Mouse (Mus musculus) hindbrain, embryonic 10.5 days (tissue): ENCODE measurements around the gene Ift27. TPM values are rescaled to one million over a fixed set of nuclear protein-coding genes. Genes with fewer than 3 reads are reported as not detected.

ENCODE experiments used
- DNase-seq: peaks from one replicate; pipeline ENCODE4 v3.0.0-alpha.2; 2017; ENCODE audit warnings: low spot score
- H3K27ac ChIP-seq: fragments of 300-500 bp; sonication (generic); 2 replicates; pipeline ENCODE4 v1.5.1; 2016; ENCODE audit warnings: mild to moderate bottlenecking, moderate library complexity
- H3K27me3 ChIP-seq: fragments of 300-500 bp; sonication (generic); 2 replicates; pipeline ENCODE4 v1.6.1; 2016; ENCODE audit warnings: mild to moderate bottlenecking; ENCODE audit not compliant: poor library complexity, insufficient read depth, severe bottlenecking
- H3K36me3 ChIP-seq: fragments of 300-500 bp; sonication (generic); 2 replicates; pipeline ENCODE4 v1.6.1; 2016; ENCODE audit warnings: mild to moderate bottlenecking, moderate library complexity
- H3K4me1 ChIP-seq: fragments of 300-500 bp; sonication (generic); replicated peaks from 2 replicates; pipeline ENCODE4 v1.6.1; 2016; ENCODE audit warnings: mild to moderate bottlenecking
- H3K4me3 ChIP-seq: fragments of 300-500 bp; sonication (generic); 2 replicates; pipeline ENCODE4 v1.5.1; 2016; ENCODE audit warnings: mild to moderate bottlenecking, moderate library complexity
- H3K9me3 ChIP-seq: fragments of 300-500 bp; sonication (generic); 2 replicates; pipeline ENCODE4 v1.6.1; 2016; ENCODE audit warnings: mild to moderate bottlenecking, moderate library complexity
- WGBS: fragments of 180-500 bp; shearing (Covaris S2); methylation state at CpG from one replicate; pipeline ENCODE4 v1.1.7; 2016; 5-methylcytosine and 5-hydroxymethylcytosine counted together
- polyA plus RNA-seq: library from polyadenylated mRNA; unstranded; fragments of >200 nt; fragmentation: Nextera tagmentation; extraction: Ambion mirVana; gene quantifications from 2 replicates; pipeline ENCODE4 v1.2.1, GENCODE M21; 2016

Ift27 gene
- polyA plus RNA-seq, 1 experiment from 2014 or later = 171 TPM

GRCm38 (mm10) chr15:78164466-78164865 is 9.4 kb downstream of the Ift27 start:
- Histone ChIP-seq H3K4me1 (no peaks in the 10 kb centered on the region), H3K4me3 (no peak overlapping the region), H3K36me3 (peaks cover 92% of the 10 kb centered on the region), H3K27me3 (no peaks in the 10 kb centered on the region), H3K9me3 (no peaks in the 10 kb centered on the region), H3K27ac (no peak overlapping the region)
- no peak for DNase-seq
- 89% methylated on average over 11 of the region's 11 CpGs for WGBS

GRCm38 (mm10) chr15:78161946-78162345 is 12.0 kb downstream of the Ift27 start:
- WGBS = 87% methylated on average over 9 of the region's 9 CpGs
- Histone ChIP-seq H3K36me3 (peaks cover 84% of the 10 kb centered on the region), H3K4me3 (no peak overlapping the region), H3K27ac (no peak overlapping the region), H3K4me1 (no peaks in the 10 kb centered on the region), H3K9me3 (no peaks in the 10 kb centered on the region), H3K27me3 (no peaks in the 10 kb centered on the region)
- DNase-seq = no peak

- Histone ChIP-seq H3K4me3 (no peak overlapping the region), H3K27me3 (no peaks in the 10 kb centered on the region), H3K36me3 (peaks cover 48% of the 10 kb centered on the region), H3K27ac (no peak overlapping the region), H3K9me3 (no peaks in the 10 kb centered on the region), H3K4me1 (peaks cover 5% of the 10 kb centered on the region)
- 81% methylated on average over 5 of the region's 5 CpGs for WGBS
- DNase-seq = no peak
Measured at GRCm38 (mm10) chr15:78158335-78158734, 15.6 kb downstream of the Ift27 start.

GRCm38 (mm10) chr15:78157824-78158223 is 16.1 kb downstream of the Ift27 start:
- Histone ChIP-seq H3K27ac (no peak overlapping the region), H3K9me3 (no peaks in the 10 kb centered on the region), H3K36me3 (peaks cover 43% of the 10 kb centered on the region), H3K4me3 (no peak overlapping the region), H3K27me3 (no peaks in the 10 kb centered on the region), H3K4me1 (peaks cover 10% of the 10 kb centered on the region)
- no peak for DNase-seq
- 74% methylated on average over 4 of the region's 4 CpGs for WGBS

- Histone ChIP-seq H3K9me3 (no peaks in the 10 kb centered on the region), H3K4me1 (peaks cover 13% of the 10 kb centered on the region), H3K36me3 (peaks cover 38% of the 10 kb centered on the region), H3K4me3 (no peak overlapping the region), H3K27me3 (no peaks in the 10 kb centered on the region), H3K27ac (no peak overlapping the region)
- no peak for DNase-seq
- 85% methylated on average over 8 of the region's 8 CpGs for WGBS
Measured at GRCm38 (mm10) chr15:78157330-78157729, 16.6 kb downstream of the Ift27 start.

- 89% methylated on average over 6 of the region's 6 CpGs for WGBS
- Histone ChIP-seq H3K27ac (no peak overlapping the region), H3K4me3 (no peak overlapping the region), H3K4me1 (peaks cover 13% of the 10 kb centered on the region), H3K27me3 (no peaks in the 10 kb centered on the region), H3K9me3 (no peaks in the 10 kb centered on the region), H3K36me3 (peaks cover 19% of the 10 kb centered on the region)
- no peak for DNase-seq
Measured at GRCm38 (mm10) chr15:78155421-78155820, 18.5 kb downstream of the Ift27 start.

GRCm38 (mm10) chr15:78153045-78153775 is 20.7 kb downstream of the Ift27 start:
- Histone ChIP-seq H3K27ac (0 out of 2 replicates have a peak overlapping the region, but pooled peaks have one; percentile 23), H3K36me3 (no peaks in the 10 kb centered on the region), H3K9me3 (no peaks in the 10 kb centered on the region), H3K4me1 (peaks cover 13% of the 10 kb centered on the region), H3K27me3 (no peaks in the 10 kb centered on the region), H3K4me3 (no peak overlapping the region)
- WGBS = 50% methylated on average over 11 of the region's 11 CpGs
- DNase-seq = no peak

- 79% methylated on average over 7 of the region's 7 CpGs for WGBS
- Histone ChIP-seq H3K4me1 (peaks cover 19% of the 10 kb centered on the region), H3K36me3 (no peaks in the 10 kb centered on the region), H3K4me3 (no peak overlapping the region), H3K27ac (no peak overlapping the region), H3K27me3 (no peaks in the 10 kb centered on the region), H3K9me3 (no peaks in the 10 kb centered on the region)
- no peak for DNase-seq
Measured at GRCm38 (mm10) chr15:78148565-78148964, 25.3 kb downstream of the Ift27 start.

GRCm38 (mm10) chr15:78140226-78140625 is 33.7 kb downstream of the Ift27 start:
- WGBS = 54% methylated on average over 8 of the region's 8 CpGs

GRCm38 (mm10) chr15:78134606-78135005 is 39.3 kb downstream of the Ift27 start:
- Histone ChIP-seq H3K9me3 (no peaks in the 10 kb centered on the region), H3K36me3 (no peaks in the 10 kb centered on the region), H3K27me3 (peaks cover 5% of the 10 kb centered on the region; the same call in 1 of the 2 replicates), H3K4me1 (peaks cover 28% of the 10 kb centered on the region), H3K4me3 (no peak overlapping the region), H3K27ac (peak overlapping the region; percentile 23; the same call in 1 of the 2 replicates)
- peak; percentile 52 for DNase-seq
- WGBS = 34% methylated on average over 6 of the region's 6 CpGs

More at GRCm38 (mm10) chr15:78140226-78140625, 33.7 kb downstream of the Ift27 start:
- H3K4me1 ChIP-seq = peaks cover 27% of the 10 kb centered on the region
- H3K4me3 ChIP-seq = no peak overlapping the region
- H3K27ac ChIP-seq = no peak overlapping the region
- H3K36me3 ChIP-seq = no peaks in the 10 kb centered on the region
- no peaks in the 10 kb centered on the region for H3K9me3 ChIP-seq
- peaks cover 5% of the 10 kb centered on the region; the same call in 1 of the 2 replicates for H3K27me3 ChIP-seq
- no peak for DNase-seq

- no peak for DNase-seq
- Histone ChIP-seq H3K36me3 (no peaks in the 10 kb centered on the region), H3K27me3 (peaks cover 5% of the 10 kb centered on the region; the same call in 1 of the 2 replicates), H3K9me3 (no peaks in the 10 kb centered on the region), H3K27ac (peak overlapping the region; percentile 31; the same call in 1 of the 2 replicates), H3K4me1 (peaks cover 25% of the 10 kb centered on the region), H3K4me3 (no peak overlapping the region)
- WGBS = 23% methylated on average over 2 of the region's 2 CpGs
Measured at GRCm38 (mm10) chr15:78133389-78133788, 40.5 kb downstream of the Ift27 start.

GRCm38 (mm10) chr15:78119704-78120103 is 54.2 kb downstream of the Ift27 start, which contains the start of gene Cacng2:
TSS of gene Cacng2 (minus strand) at chr15:78120028.
- Histone ChIP-seq H3K27ac (peak within 1 kb of the TSS; percentile 79), H3K9me3 (no peaks in the 10 kb centered on the region), H3K4me1 (peaks cover 16% of the 10 kb centered on the region), H3K36me3 (no peaks in the 10 kb centered on the region), H3K27me3 (peaks cover 35% of the 10 kb centered on the region), H3K4me3 (peak within 1 kb of the TSS; percentile 55)
- under 1% methylated on average over 42 of the region's 42 CpGs for WGBS
- DNase-seq = peak; percentile 97

GRCm38 (mm10) chr15:78119248-78119647 is 54.7 kb downstream of the Ift27 start:
- DNase-seq = no peak
- Histone ChIP-seq H3K27me3 (peaks cover 35% of the 10 kb centered on the region), H3K4me3 (peak overlapping the region; percentile 55), H3K4me1 (peaks cover 16% of the 10 kb centered on the region), H3K9me3 (no peaks in the 10 kb centered on the region), H3K36me3 (no peaks in the 10 kb centered on the region), H3K27ac (peak overlapping the region; percentile 79)
- 5% methylated on average over 39 of the region's 39 CpGs for WGBS
